Mouse (Mus musculus): ENCODE data around the gene Gcc2. TPM values are rescaled to one million over a fixed set of nuclear protein-coding genes. Genes with fewer than 3 reads are reported as not detected.
"Not testable (repeated sequence)": the region's sequence is repeated elsewhere in the genome, so short reads cannot be mapped to it uniquely, and the experiment has no call there.

Gcc2 gene
- polyA plus RNA-seq, 1 experiment from 2014 or later: 46.5 TPM

DNA sequence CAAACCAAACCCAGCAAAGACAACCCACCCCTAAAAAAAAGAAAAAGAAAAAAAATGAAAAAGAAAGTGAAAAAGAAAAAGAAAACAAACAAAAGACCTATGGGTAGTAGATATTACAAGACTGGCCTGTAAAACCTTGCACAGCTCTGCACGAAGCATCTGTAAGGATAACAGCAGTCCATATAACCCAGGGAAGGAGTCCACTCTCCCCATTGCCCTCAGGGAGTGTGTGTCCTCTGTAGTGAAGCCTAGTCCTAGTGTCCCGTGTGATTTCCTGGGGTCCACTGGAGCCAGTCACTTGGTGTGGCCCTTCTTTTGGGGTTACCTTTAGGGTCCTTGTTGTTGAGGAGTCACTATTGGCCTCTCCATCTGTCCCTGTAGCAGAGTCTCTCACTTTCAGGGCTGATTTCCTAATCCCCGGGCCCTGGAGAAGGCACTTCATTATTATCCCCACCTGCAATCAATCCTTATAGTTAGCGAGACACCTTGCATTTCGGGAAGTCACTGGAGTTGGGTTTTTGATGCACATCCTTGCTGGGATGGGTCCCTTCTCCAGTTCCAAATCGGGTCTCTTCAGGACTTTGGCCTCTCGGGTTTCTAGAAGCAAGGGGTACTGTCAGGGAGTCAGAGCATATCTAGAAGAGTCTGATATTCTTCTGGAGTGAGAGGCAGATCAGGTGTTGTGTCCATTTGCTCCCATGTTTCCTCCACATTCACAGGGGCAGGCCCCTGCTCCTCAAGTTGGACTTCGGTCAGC lies 16.1 kb upstream of the Gcc2 start:
- H3K4me3 ChIP-seq (ENCODE audit: low read depth, low read length); H3K27me3 ChIP-seq (ENCODE audit: control insufficient read depth, insufficient read depth, low read length); H3K27ac ChIP-seq (ENCODE audit: low read depth, low read length); H3K36me3 ChIP-seq (ENCODE audit: control insufficient read depth, insufficient read depth, low read length); H3K9me3 ChIP-seq (ENCODE audit: control insufficient read depth, low read length); H3K4me1 ChIP-seq (ENCODE audit: control insufficient read depth, insufficient read depth, low read length); H3K4me2 ChIP-seq; H3K9ac ChIP-seq (ENCODE audit: low read length): not testable (repeated sequence)
- ATAC-seq (ENCODE audit: low FRiP score) (peak; percentile 88), DNase-seq (ENCODE audit: low spot score, missing footprints) (peak; percentile 88)
- 85% methylated on average over 7 of the region's 8 CpGs for WGBS

DNA sequence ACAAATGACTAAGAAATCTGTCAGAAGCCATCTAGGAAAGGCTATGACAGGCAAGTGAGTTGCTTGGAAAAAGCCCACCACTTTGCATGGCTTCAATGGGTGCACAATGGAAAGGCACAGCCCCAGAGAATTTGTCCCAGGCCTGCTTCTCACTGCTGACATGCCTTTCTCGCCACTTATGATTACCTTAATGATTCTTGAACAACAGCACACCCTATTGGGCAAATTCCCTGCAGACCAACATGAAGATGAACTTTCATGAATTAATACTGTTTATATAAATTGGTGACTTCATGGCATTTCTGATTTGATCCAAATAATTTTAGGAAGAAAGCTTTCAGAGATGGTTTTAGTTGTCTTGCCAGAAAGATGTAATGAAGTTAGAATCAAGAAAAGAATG lies 5.8 kb upstream of the Gcc2 start:
- Histone ChIP-seq H3K4me2 (no peak overlapping the region), H3K27ac (ENCODE audit: low read depth, low read length) (no peak overlapping the region), H3K9me3 (ENCODE audit: control insufficient read depth, low read length) (no peaks in the 10 kb centered on the region), H3K9ac (ENCODE audit: low read length) (no peak overlapping the region), H3K4me3 (ENCODE audit: low read depth, low read length) (no peak overlapping the region), H3K4me1 (ENCODE audit: control insufficient read depth, insufficient read depth, low read length) (no peaks in the 10 kb centered on the region), H3K36me3 (ENCODE audit: control insufficient read depth, insufficient read depth, low read length) (no peaks in the 10 kb centered on the region), H3K27me3 (ENCODE audit: control insufficient read depth, insufficient read depth, low read length) (no peaks in the 10 kb centered on the region)
- 29% methylated on average over 1 of the region's 1 CpGs for WGBS
- DNase-seq (ENCODE audit: low spot score, missing footprints) (no peak), ATAC-seq (ENCODE audit: low FRiP score) (no peak)

DNA sequence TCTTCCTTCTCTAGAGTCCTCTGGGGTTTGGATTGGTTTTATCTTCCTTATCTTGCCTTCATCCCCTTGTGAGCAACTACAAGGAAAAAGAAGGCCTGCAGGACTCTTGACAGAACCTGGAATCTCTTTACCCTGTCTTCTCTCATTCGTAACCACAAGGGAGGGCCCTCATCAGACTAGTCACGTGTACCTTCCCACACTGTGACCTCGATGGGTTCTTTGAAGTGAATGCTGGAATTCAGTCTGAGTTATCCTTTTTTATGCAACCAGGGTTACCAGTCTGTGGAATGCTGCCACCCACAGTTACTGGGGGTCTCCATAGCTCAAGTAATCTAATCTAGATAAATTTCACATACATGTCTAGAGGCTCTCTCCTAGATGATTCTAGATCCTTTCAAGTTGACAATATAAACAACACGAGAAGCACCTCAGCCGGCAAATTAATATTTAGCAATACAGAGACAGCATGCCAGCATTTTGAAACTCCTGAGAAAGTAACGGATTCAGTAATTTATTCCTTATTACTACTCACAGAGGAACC lies 592 bp upstream of the Gcc2 start:
- H3K27ac ChIP-seq (ENCODE audit: low read depth, low read length): no peak overlapping the region
- no peak for DNase-seq (ENCODE audit: low spot score, missing footprints)
- H3K36me3 ChIP-seq (ENCODE audit: control insufficient read depth, insufficient read depth, low read length): no peaks in the 10 kb centered on the region
- WGBS: 39% methylated on average over 6 of the region's 6 CpGs
- H3K9me3 ChIP-seq (ENCODE audit: control insufficient read depth, low read length): no peaks in the 10 kb centered on the region
- H3K27me3 ChIP-seq (ENCODE audit: control insufficient read depth, insufficient read depth, low read length): no peaks in the 10 kb centered on the region
- H3K4me1 ChIP-seq (ENCODE audit: control insufficient read depth, insufficient read depth, low read length): peaks cover 9% of the 10 kb centered on the region; the same call in 1 of the 2 replicates
- peak; percentile 57 for ATAC-seq (ENCODE audit: low FRiP score)
- peak overlapping the region; percentile 31; the same call in 1 of the 2 replicates for H3K9ac ChIP-seq (ENCODE audit: low read length)
- peak overlapping the region; percentile 63 for H3K4me2 ChIP-seq
- H3K4me3 ChIP-seq (ENCODE audit: low read depth, low read length): peak overlapping the region; percentile 80

DNA sequence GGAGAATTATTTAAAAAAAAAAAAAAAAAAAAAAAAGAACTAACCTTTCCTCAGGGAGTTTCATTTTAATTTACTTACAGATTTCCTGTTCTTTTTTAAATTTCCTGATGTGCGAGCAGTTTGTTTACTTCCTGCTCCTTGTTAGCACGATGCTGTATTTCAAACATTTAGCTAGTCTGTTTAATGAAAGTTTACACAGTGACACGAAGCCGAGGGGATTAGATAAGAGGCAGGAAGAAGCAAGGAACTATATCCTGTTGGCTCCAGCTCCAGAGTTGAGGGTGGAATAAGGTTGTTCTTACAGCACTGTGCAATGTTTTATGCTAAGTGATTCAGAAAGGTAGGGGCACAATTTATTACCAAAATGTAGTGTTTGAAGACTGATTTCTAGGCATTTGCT lies 657 bp downstream of the Gcc2 start:
- H3K4me2 ChIP-seq: peak overlapping the region; percentile 63
- no peaks in the 10 kb centered on the region for H3K9me3 ChIP-seq (ENCODE audit: control insufficient read depth, low read length)
- H3K27ac ChIP-seq (ENCODE audit: low read depth, low read length): no peak overlapping the region
- peak overlapping the region; percentile 80 for H3K4me3 ChIP-seq (ENCODE audit: low read depth, low read length)
- ATAC-seq (ENCODE audit: low FRiP score) (no peak), DNase-seq (ENCODE audit: low spot score, missing footprints) (peak; percentile 88)
- no peaks in the 10 kb centered on the region for H3K27me3 ChIP-seq (ENCODE audit: control insufficient read depth, insufficient read depth, low read length)
- WGBS: 13% methylated on average over 4 of the region's 4 CpGs
- peaks cover 2% of the 10 kb centered on the region; the same call in 1 of the 2 replicates for H3K36me3 ChIP-seq (ENCODE audit: control insufficient read depth, insufficient read depth, low read length)
- H3K9ac ChIP-seq (ENCODE audit: low read length): peak overlapping the region; percentile 84; the same call in 1 of the 2 replicates
- H3K4me1 ChIP-seq (ENCODE audit: control insufficient read depth, insufficient read depth, low read length): peaks cover 9% of the 10 kb centered on the region; the same call in 1 of the 2 replicates

DNA sequence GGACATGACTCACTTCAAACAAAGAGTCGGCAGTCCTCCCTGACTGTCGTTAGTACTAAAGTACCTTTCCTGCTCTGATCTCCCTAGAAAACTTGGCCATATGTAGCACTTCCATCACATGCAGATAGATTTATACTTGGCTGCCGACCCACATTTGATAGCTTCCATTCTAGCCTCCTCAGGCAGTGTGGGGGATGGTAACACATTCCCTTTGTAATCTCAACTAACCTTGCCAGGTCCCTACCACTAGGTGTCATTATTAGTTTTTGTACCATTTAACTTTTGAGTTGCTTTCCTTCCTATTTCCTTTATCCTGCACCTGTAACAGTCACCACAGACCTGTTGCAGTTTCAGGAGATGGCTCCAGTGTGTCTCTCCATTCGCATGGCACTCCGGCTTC lies 3.2 kb downstream of the Gcc2 start:
- Histone ChIP-seq H3K27ac (ENCODE audit: low read depth, low read length) (no peak overlapping the region), H3K4me3 (ENCODE audit: low read depth, low read length) (no peak overlapping the region), H3K4me2 (no peak overlapping the region), H3K9me3 (ENCODE audit: control insufficient read depth, low read length) (no peaks in the 10 kb centered on the region), H3K9ac (ENCODE audit: low read length) (no peak overlapping the region), H3K4me1 (ENCODE audit: control insufficient read depth, insufficient read depth, low read length) (peaks cover 9% of the 10 kb centered on the region; the same call in 1 of the 2 replicates), H3K27me3 (ENCODE audit: control insufficient read depth, insufficient read depth, low read length) (no peaks in the 10 kb centered on the region), H3K36me3 (ENCODE audit: control insufficient read depth, insufficient read depth, low read length) (peaks cover 5% of the 10 kb centered on the region; the same call in 1 of the 2 replicates)
- DNase-seq (ENCODE audit: low spot score, missing footprints): no peak
- no peak for ATAC-seq (ENCODE audit: low FRiP score)
- WGBS: 84% methylated on average over 5 of the region's 5 CpGs

DNA sequence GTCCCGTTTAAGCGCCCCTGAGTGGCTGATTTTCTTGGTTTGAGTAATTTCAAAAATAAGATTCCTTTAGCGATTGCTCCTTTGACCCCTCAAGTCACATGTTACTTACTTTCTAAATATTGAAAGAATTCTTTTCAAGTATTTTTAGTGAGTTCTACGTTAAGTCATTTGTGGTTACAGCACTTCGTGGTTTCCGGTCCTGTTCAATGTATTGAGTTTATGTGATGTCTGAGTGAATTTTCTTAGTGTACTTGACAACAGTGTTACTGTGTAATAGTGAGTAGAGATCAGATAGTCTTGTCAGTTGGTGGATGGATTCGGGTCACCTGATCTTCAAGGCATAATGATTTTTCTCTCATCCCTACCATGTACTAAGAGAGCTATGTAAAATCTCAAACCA lies 26.9 kb downstream of the Gcc2 start:
- ATAC-seq (ENCODE audit: low FRiP score) (no peak), DNase-seq (ENCODE audit: low spot score, missing footprints) (no peak)
- H3K9ac ChIP-seq (ENCODE audit: low read length): no peak overlapping the region
- no peaks in the 10 kb centered on the region for H3K4me1 ChIP-seq (ENCODE audit: control insufficient read depth, insufficient read depth, low read length)
- H3K9me3 ChIP-seq (ENCODE audit: control insufficient read depth, low read length): no peaks in the 10 kb centered on the region
- H3K4me2 ChIP-seq: no peak overlapping the region
- WGBS: 95% methylated on average over 7 of the region's 7 CpGs
- H3K27ac ChIP-seq (ENCODE audit: low read depth, low read length): no peak overlapping the region
- no peak overlapping the region for H3K4me3 ChIP-seq (ENCODE audit: low read depth, low read length)
- no peaks in the 10 kb centered on the region for H3K27me3 ChIP-seq (ENCODE audit: control insufficient read depth, insufficient read depth, low read length)
- peaks cover 4% of the 10 kb centered on the region for H3K36me3 ChIP-seq (ENCODE audit: control insufficient read depth, insufficient read depth, low read length)

DNA sequence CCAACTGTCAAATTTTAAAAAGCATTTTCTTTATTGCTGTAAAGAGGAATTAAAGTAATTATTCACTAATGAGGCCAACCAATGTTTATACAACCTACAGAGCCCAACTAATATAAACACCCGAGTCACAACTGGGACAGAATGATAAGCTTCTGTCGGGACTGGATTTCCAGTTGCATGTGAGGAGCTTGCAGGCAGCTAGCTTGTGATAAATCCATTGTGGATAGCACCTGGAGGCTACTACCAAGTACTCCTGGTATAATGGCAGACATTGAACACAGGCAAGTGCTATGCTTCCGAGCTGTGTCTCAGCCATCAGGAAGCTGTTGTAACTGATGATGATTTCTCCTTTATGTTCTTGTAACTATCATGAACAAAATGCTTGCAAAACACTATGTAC lies 35.4 kb downstream of the Gcc2 start:
- no peak overlapping the region for H3K9ac ChIP-seq (ENCODE audit: low read length)
- DNase-seq (ENCODE audit: low spot score, missing footprints) (peak; percentile 53), ATAC-seq (ENCODE audit: low FRiP score) (no peak)
- no peak overlapping the region for H3K4me3 ChIP-seq (ENCODE audit: low read depth, low read length)
- WGBS: 86% methylated on average over 3 of the region's 3 CpGs
- peaks cover 8% of the 10 kb centered on the region; the same call in 1 of the 2 replicates for H3K36me3 ChIP-seq (ENCODE audit: control insufficient read depth, insufficient read depth, low read length)
- no peak overlapping the region for H3K27ac ChIP-seq (ENCODE audit: low read depth, low read length)
- H3K4me1 ChIP-seq (ENCODE audit: control insufficient read depth, insufficient read depth, low read length): no peaks in the 10 kb centered on the region
- no peaks in the 10 kb centered on the region for H3K9me3 ChIP-seq (ENCODE audit: control insufficient read depth, low read length)
- H3K27me3 ChIP-seq (ENCODE audit: control insufficient read depth, insufficient read depth, low read length): no peaks in the 10 kb centered on the region
- H3K4me2 ChIP-seq: no peak overlapping the region

DNA sequence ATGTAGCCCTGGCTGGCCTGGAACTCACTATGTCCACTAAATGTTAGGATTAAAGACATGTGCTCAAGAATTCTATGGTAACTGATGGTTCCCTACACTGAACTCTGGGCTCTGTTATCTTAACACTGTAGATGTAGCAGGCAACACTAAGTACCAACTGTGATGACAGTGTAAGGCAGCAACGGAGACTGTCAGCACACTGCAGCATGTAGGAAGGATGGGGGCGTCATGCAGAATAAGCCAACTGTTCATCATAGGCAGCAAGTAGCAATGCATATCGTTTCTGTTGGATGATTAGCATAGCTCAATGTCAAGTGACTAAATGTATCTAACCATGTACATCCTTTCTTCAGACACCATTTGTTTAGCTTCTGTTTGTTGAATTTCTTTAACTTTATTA lies 38.9 kb downstream of the Gcc2 start:
- ATAC-seq (ENCODE audit: low FRiP score): no peak
- no peak overlapping the region for H3K4me3 ChIP-seq (ENCODE audit: low read depth, low read length)
- WGBS: 89% methylated on average over 3 of the region's 3 CpGs

DNA sequence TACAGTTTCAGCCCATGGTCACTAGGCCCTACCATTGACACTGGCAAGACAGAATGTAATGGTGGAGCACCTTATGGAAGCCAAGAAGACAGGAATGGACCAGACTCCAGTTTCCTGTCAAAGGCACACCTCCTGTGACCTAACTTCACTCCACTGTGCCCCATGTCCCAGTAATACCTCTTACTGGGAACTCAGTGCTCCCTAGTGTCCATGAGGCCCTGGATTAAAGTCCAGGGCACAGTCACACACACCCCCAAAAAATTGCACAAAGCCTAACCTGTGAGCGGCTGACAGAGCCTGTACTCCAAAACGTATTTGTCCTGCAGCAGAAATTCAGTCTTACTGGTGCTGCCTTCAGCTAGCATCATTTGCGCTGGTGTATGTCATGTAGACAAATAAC lies 40.3 kb downstream of the Gcc2 start:
- no peaks in the 10 kb centered on the region for H3K4me1 ChIP-seq (ENCODE audit: control insufficient read depth, insufficient read depth, low read length)
- no peak overlapping the region for H3K9ac ChIP-seq (ENCODE audit: low read length)
- ATAC-seq (ENCODE audit: low FRiP score): no peak
- H3K27me3 ChIP-seq (ENCODE audit: control insufficient read depth, insufficient read depth, low read length): no peaks in the 10 kb centered on the region
- H3K36me3 ChIP-seq (ENCODE audit: control insufficient read depth, insufficient read depth, low read length): peaks cover 12% of the 10 kb centered on the region
- 94% methylated on average over 3 of the region's 3 CpGs for WGBS
- DNase-seq (ENCODE audit: low spot score, missing footprints): peak; percentile 66
- no peak overlapping the region for H3K4me2 ChIP-seq
- no peaks in the 10 kb centered on the region for H3K9me3 ChIP-seq (ENCODE audit: control insufficient read depth, low read length)
- H3K4me3 ChIP-seq (ENCODE audit: low read depth, low read length): no peak overlapping the region
- H3K27ac ChIP-seq (ENCODE audit: low read depth, low read length): no peak overlapping the region

More for the DNA sequence above, 38.9 kb downstream of the Gcc2 start:
- Histone ChIP-seq H3K9me3 (ENCODE audit: control insufficient read depth, low read length) (no peaks in the 10 kb centered on the region), H3K4me1 (ENCODE audit: control insufficient read depth, insufficient read depth, low read length) (no peaks in the 10 kb centered on the region), H3K27me3 (ENCODE audit: control insufficient read depth, insufficient read depth, low read length) (no peaks in the 10 kb centered on the region), H3K36me3 (ENCODE audit: control insufficient read depth, insufficient read depth, low read length) (peaks cover 9% of the 10 kb centered on the region), H3K27ac (ENCODE audit: low read depth, low read length) (no peak overlapping the region), H3K4me2 (no peak overlapping the region), H3K9ac (ENCODE audit: low read length) (no peak overlapping the region)
- DNase-seq (ENCODE audit: low spot score, missing footprints): no peak

Measured in midbrain, embryonic 11.5 days (tissue).